Mouse (Mus musculus) cerebellum, postnatal 36 days (tissue): Measurements from ENCODE around the gene Wfdc1.

ENCODE experiments used
- DNase-seq, 2 experiments: peaks; one replicate each; pipeline ENCODE4 v3.0.0; 2021 to 2022; ENCODE audit warnings: mixed read lengths in 2 of 2

Wfdc1 gene

GRCm38 (mm10) chr8:119666219-119666951 is at the start of gene Wfdc1:
TSS of gene Wfdc1 (plus strand) at chr8:119666365.
- DNase-seq: no peak

GRCm38 (mm10) chr8:119616811-119617210 is 49.4 kb upstream of the Wfdc1 start:
- no peak for DNase-seq

GRCm38 (mm10) chr8:119617586-119617985 is 48.6 kb upstream of the Wfdc1 start:
- no peak for DNase-seq

- DNase-seq: no peak
Measured at GRCm38 (mm10) chr8:119618887-119619286, 47.3 kb upstream of the Wfdc1 start.

GRCm38 (mm10) chr8:119620116-119620840 is 45.9 kb upstream of the Wfdc1 start:
- DNase-seq: no peak

GRCm38 (mm10) chr8:119620848-119621465 is 45.2 kb upstream of the Wfdc1 start:
- no peak for DNase-seq

- no peak for DNase-seq
Measured at GRCm38 (mm10) chr8:119622555-119622954, 43.6 kb upstream of the Wfdc1 start.

- DNase-seq: no peak
Measured at GRCm38 (mm10) chr8:119623061-119623460, 43.1 kb upstream of the Wfdc1 start.

- no peak for DNase-seq
Measured at GRCm38 (mm10) chr8:119623744-119624143, 42.4 kb upstream of the Wfdc1 start.

GRCm38 (mm10) chr8:119624916-119625315 is 41.2 kb upstream of the Wfdc1 start:
- DNase-seq: no peak

GRCm38 (mm10) chr8:119625788-119626187 is 40.4 kb upstream of the Wfdc1 start:
- no peak for DNase-seq

GRCm38 (mm10) chr8:119627199-119627598 is 39.0 kb upstream of the Wfdc1 start:
- no peak for DNase-seq

GRCm38 (mm10) chr8:119627613-119628359 is 38.4 kb upstream of the Wfdc1 start:
- DNase-seq: no peak

- DNase-seq: no peak
Measured at GRCm38 (mm10) chr8:119630841-119631240, 35.3 kb upstream of the Wfdc1 start.

GRCm38 (mm10) chr8:119632246-119632645 is 33.9 kb upstream of the Wfdc1 start:
- no peak for DNase-seq

- no peak for DNase-seq
Measured at GRCm38 (mm10) chr8:119632909-119633308, 33.3 kb upstream of the Wfdc1 start.

GRCm38 (mm10) chr8:119634616-119635336 is 31.4 kb upstream of the Wfdc1 start:
- DNase-seq: no peak

- peak in 1 of 2 experiments; percentile 13 for DNase-seq
Measured at GRCm38 (mm10) chr8:119635378-119635777, 30.8 kb upstream of the Wfdc1 start, which contains the start of gene Kcng4. TSS of gene Kcng4 (minus strand) at chr8:119635680.

- no peak for DNase-seq
Measured at GRCm38 (mm10) chr8:119635958-119636357, 30.2 kb upstream of the Wfdc1 start.

GRCm38 (mm10) chr8:119636766-119637165 is 29.4 kb upstream of the Wfdc1 start:
- DNase-seq: no peak

GRCm38 (mm10) chr8:119637381-119637780 is 28.8 kb upstream of the Wfdc1 start:
- no peak for DNase-seq

- DNase-seq: peak in 1 of 2 experiments; percentile 17
Measured at GRCm38 (mm10) chr8:119638261-119638660, 27.9 kb upstream of the Wfdc1 start.
